Mouse (Mus musculus) limb, embryonic 12.5 days (tissue): ENCODE measurements around the gene Aifm2. TPM values are rescaled to one million over a fixed set of nuclear protein-coding genes. Genes with fewer than 3 reads are reported as not detected.
A peak's percentile ranks its signal among the peaks of the same experiment; 100 is the strongest.

Experiments used
- ATAC-seq: fragments of 200-750 bp; cut with Nextera tagmentation; 2 replicates; pipeline ENCODE4 v1.8.0; 2017; ENCODE audit warnings: low read depth, moderate TSS enrichment; ENCODE audit not compliant: insufficient number of reproducible peaks, insufficient read depth, low FRiP score, low TSS enrichment
- H3K27ac ChIP-seq: fragments of 300-500 bp; sonication (generic); 2 replicates; pipeline ENCODE4 v1.5.1; 2016; ENCODE audit warnings: mild to moderate bottlenecking, moderate library complexity
- H3K27me3 ChIP-seq: fragments of 300-500 bp; sonication (generic); 2 replicates; pipeline ENCODE4 v1.6.1; 2016; ENCODE audit warnings: mild to moderate bottlenecking, moderate library complexity
- H3K36me3 ChIP-seq: fragments of 300-500 bp; sonication (generic); 2 replicates; pipeline ENCODE4 v1.6.1; 2016; ENCODE audit warnings: mild to moderate bottlenecking, moderate library complexity
- H3K4me1 ChIP-seq: fragments of 300-500 bp; sonication (generic); replicated peaks from 2 replicates; pipeline ENCODE4 v1.6.1; 2016
- H3K4me2 ChIP-seq: fragments of 300-500 bp; sonication (generic); 2 replicates; pipeline ENCODE4 v1.6.1; 2016; ENCODE audit warnings: mild to moderate bottlenecking, moderate library complexity
- H3K4me3 ChIP-seq: fragments of 300-500 bp; sonication (generic); replicated peaks from 2 replicates; pipeline ENCODE4 v1.5.1; 2016; ENCODE audit warnings: mild to moderate bottlenecking
- H3K9ac ChIP-seq: fragments of 300-500 bp; sonication (generic); replicated peaks from 2 replicates; pipeline ENCODE4 v1.6.1; 2016; ENCODE audit warnings: mild to moderate bottlenecking, moderate library complexity
- H3K9me3 ChIP-seq: fragments of 300-500 bp; sonication (generic); 2 replicates; pipeline ENCODE4 v1.6.1; 2016; ENCODE audit warnings: mild to moderate bottlenecking, moderate library complexity
- WGBS: fragments of 180-500 bp; shearing (Covaris S2); methylation state at CpG from one replicate; pipeline ENCODE4 v1.1.7; 2016; 5-methylcytosine and 5-hydroxymethylcytosine counted together
- polyA plus RNA-seq: library from polyadenylated mRNA; unstranded; fragments of >200 nt; fragmentation: Nextera tagmentation; extraction: Ambion mirVana; gene quantifications from 2 replicates; pipeline ENCODE4 v1.2.1, GENCODE M21; 2016

Aifm2 gene
- 10.8 and 12.2 TPM in 2 replicates for polyA plus RNA-seq

DNA sequence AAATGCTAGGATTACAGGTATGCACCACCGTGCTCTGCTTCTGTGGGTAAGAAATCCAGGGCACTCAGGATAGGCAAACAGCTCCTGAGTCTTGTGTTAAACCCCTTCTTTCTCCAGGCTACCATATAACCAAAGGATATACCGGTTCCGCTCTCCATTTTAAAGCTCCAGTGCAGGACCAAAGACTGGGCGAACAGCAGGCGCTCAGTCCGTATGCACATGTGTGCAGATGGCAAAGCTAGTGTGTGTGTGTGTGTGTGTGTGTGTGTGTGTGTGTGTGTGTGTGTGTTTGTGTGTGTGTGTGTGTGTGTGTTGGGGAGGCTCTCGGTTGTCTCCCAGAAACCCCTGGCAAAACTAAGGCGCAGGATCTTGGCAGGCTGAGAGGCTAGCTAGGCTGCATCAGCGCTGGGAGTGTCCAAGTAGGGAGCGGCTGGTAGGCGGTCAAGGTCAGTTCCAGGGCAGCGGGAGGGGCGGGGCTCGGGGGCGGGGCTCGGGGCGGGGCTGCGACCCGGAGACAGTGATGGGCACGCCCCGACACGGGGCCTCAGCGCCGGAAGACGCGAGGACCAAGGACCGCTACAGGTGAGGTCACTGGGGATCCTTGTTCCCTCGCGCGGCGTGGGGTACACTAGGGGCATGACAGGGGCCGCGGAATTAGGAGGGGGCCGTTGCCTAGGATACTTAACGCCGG lies at the start of gene Aifm2:
Gene Aifm2 (plus strand): TSS at position 493 of the 691 bp plus-strand sequence.
- Histone ChIP-seq H3K27ac (no peak within 1 kb of the TSS), H3K4me1 (peaks cover 7% of the 10 kb centered on the region)
- 14% methylated on average over 35 of the region's 36 CpGs for WGBS

DNA sequence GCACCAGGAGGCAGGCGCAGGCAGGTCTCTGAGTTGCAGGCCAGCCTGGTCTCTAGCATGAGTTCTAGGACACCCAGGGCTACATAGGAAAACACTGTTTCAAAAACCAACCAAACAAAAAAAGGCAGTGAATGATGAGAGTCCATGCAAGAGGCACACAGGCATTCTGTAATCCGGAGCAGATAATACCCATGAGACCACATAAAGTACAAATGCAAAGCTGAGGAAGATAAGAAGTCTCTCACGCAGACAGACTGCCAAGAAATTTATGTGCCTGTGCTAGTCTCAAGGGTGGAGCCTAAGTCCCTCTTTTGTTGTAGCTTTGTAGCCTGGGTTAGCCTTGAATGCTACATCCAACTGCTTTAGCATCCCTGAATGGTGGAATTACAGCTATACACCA lies 49.4 kb upstream of the Aifm2 start:
- no peaks in the 10 kb centered on the region for H3K9me3 ChIP-seq
- H3K36me3 ChIP-seq = peaks cover 95% of the 10 kb centered on the region
- no peaks in the 10 kb centered on the region for H3K27me3 ChIP-seq
- no peaks in the 10 kb centered on the region for H3K4me1 ChIP-seq
- ATAC-seq = no peak
- H3K9ac ChIP-seq = no peak overlapping the region
- H3K4me2 ChIP-seq = no peak overlapping the region
- no peak overlapping the region for H3K27ac ChIP-seq
- H3K4me3 ChIP-seq = no peak overlapping the region
- WGBS = 95% methylated on average over 3 of the region's 3 CpGs

More for the DNA sequence above, at the start of gene Aifm2:
- ATAC-seq = peak; percentile 79; the same call in 1 of the 2 replicates
- Histone ChIP-seq H3K9me3 (no peaks in the 10 kb centered on the region), H3K27me3 (no peaks in the 10 kb centered on the region), H3K36me3 (no peaks in the 10 kb centered on the region), H3K4me3 (peak within 1 kb of the TSS; percentile 60), H3K4me2 (peak within 1 kb of the TSS; percentile 89), H3K9ac (peak within 1 kb of the TSS; percentile 56)

DNA sequence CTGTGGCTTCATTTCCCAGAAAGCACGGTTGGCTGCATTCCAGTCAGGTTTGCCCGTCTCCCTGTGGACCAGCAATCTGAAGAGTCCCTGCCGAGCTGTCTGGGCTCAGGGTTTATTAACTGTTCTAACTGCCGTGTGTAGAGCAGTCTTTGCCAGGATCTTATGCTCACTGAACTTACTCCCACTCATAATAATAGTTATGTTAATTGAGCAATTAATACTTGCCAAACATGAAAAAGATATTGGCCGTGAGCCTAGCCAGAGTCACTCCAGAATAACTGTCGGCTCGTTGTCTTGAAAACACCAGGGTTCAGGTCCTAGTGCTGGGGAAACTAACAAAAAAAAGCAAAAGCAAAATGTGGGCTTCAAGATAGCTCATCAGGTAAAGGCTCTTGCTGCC lies 45.8 kb upstream of the Aifm2 start:
- Histone ChIP-seq H3K4me2 (no peak overlapping the region), H3K27me3 (no peaks in the 10 kb centered on the region), H3K4me3 (no peak overlapping the region), H3K4me1 (no peaks in the 10 kb centered on the region), H3K27ac (no peak overlapping the region), H3K36me3 (peaks cover 95% of the 10 kb centered on the region), H3K9me3 (no peaks in the 10 kb centered on the region), H3K9ac (no peak overlapping the region)
- ATAC-seq = no peak
- WGBS = 93% methylated on average over 7 of the region's 7 CpGs

DNA sequence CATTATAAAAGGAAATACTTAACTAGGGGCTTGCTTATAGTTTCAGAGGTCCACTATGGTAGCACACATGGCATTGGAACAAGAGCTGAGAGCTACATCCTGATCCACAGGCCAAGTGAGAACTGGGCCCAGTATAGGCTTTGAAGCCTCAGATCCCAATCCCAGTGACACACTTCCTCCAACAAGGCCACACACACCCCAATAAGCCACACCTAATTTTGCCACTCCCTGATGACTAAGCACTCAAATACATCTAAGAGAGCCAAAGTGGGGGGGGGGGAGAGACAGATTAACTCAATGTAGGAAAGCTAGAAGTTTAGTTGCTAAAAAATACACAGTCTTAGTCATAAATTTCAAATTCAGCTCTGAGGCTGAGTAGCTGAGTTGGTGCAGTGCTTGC lies 45.2 kb upstream of the Aifm2 start:
- Histone ChIP-seq H3K4me2 (no peak overlapping the region), H3K27ac (no peak overlapping the region), H3K27me3 (no peaks in the 10 kb centered on the region), H3K4me1 (no peaks in the 10 kb centered on the region), H3K9me3 (no peaks in the 10 kb centered on the region), H3K36me3 (peaks cover 95% of the 10 kb centered on the region), H3K4me3 (no peak overlapping the region), H3K9ac (no peak overlapping the region)
- no peak for ATAC-seq

DNA sequence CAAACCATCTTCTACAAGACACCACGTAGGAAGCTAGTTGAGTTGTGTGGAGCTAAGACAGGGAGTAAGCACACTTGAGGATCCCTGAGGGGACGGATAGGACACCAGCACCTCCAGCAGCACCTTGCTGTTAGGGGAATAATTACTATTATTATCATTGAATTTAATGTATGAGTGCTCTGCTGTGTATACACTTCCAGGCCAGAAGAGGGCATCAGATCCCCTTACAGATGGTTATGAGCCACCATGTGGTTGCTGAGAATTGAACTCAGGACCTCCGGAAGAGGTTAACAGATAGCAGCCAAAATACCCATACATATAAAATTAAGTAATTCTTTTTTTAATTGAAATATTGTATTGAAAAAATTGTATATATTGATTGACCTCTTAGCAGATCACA lies 44.3 kb upstream of the Aifm2 start:
- Histone ChIP-seq H3K27ac (no peak overlapping the region), H3K9me3 (no peaks in the 10 kb centered on the region), H3K27me3 (no peaks in the 10 kb centered on the region), H3K4me3 (no peak overlapping the region), H3K4me2 (no peak overlapping the region), H3K4me1 (no peaks in the 10 kb centered on the region), H3K36me3 (peaks cover 93% of the 10 kb centered on the region), H3K9ac (no peak overlapping the region)
- 96% methylated on average over 3 of the region's 3 CpGs for WGBS
- ATAC-seq = no peak

DNA sequence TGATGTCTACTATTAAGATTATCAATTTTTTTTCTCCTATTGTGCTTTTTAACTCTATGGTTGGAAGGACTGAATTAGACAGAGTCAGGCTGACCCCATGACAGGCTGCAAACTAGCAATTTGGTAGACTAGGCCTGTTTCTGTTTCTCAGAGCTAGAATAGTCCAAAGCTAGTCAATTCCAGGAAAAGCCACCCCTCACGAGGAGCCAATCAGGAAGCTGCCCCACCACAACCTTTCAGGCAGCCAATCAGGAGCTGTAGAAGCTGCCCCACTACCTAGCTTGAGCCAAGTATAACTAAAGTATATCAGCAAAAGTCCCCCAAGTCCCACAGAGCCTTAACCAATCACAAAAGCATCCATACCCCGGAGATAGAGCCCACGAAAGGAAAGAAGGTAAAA lies 39.1 kb upstream of the Aifm2 start:
- no peak overlapping the region for H3K4me2 ChIP-seq
- no peak for ATAC-seq
- H3K9me3 ChIP-seq = no peaks in the 10 kb centered on the region
- no peak overlapping the region for H3K27ac ChIP-seq
- peaks cover 45% of the 10 kb centered on the region for H3K36me3 ChIP-seq
- H3K4me3 ChIP-seq = no peak overlapping the region
- 75% methylated on average over 3 of the region's 3 CpGs for WGBS
- H3K9ac ChIP-seq = no peak overlapping the region
- H3K27me3 ChIP-seq = no peaks in the 10 kb centered on the region
- H3K4me1 ChIP-seq = no peaks in the 10 kb centered on the region; the same call in 1 of the 2 replicates

DNA sequence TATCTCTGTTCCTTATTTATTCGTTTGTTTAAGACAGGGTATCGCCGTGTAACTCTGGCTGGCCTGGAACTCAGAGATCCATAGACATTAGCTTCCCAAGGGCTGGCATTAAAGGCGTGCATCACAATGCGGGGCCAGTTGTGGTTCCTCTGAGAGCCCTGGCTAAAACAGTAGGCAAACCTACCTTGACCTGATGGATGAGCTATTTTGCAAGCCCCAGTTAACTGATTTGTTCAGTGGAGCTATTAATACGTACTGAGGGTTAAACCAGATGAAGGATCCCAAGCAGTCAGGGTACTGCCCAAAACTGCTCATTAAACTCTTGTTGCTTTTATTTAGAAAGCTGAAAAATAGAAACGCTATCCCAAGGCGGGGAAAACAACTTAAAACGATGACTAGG lies 35.5 kb upstream of the Aifm2 start:
- 43% methylated on average over 9 of the region's 9 CpGs for WGBS
- Histone ChIP-seq H3K36me3 (peaks cover 19% of the 10 kb centered on the region), H3K27ac (peak overlapping the region; percentile 84), H3K4me3 (peak overlapping the region; percentile 96), H3K9ac (peak overlapping the region; percentile 96), H3K4me2 (peak overlapping the region; percentile 69), H3K9me3 (no peaks in the 10 kb centered on the region), H3K27me3 (no peaks in the 10 kb centered on the region), H3K4me1 (peaks cover 11% of the 10 kb centered on the region)
- ATAC-seq = 0 out of 2 replicates have a peak, but pooled peaks have one; percentile 2

DNA sequence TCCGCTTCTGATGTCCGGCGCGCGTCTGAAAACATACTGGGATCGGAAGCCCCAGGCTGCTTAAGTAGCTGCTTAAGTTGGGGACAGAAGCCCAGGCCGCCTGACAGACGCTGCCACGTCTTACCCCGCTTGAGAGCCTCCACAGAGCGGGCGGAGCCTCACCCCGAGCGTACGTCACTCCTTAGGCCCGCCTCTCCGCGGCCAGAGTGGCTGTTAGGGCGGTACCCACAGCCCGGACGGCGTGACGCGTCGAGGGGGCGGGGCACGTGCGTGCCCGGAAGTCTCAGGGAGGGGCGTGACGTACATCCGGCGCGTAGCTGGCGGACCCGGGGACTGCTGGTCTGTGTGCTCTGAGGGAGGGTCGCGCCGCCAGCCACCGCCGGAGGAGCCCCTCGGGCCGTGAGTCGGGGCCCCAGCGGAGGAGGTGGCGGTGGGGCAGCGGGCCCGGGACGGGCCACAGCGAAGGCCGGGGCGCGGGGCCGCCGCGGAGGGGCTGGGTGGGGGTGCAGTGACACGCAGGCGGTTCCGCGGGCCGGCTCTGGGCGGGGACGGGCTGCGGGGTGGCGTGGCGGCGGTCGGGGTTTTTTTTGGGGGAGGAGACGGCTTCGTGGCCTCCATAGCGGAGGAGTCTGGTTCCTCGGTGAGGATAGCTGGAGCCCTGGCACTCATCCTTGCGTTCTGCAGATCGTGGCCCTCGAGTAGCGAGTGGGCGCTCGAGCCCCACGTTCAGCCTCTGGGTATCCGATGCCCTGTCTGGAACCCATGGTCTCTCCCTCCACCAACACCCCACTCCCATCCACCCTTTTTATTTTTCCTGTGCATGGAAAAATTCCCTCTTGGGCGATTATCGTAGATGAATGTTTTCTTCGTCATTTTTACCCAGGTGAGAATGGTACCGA lies 34.8 kb upstream of the Aifm2 start, which contains the start of gene Sar1a:
Gene Sar1a (plus strand): TSS at position 285 of the 899 bp plus-strand sequence.
- H3K4me2 ChIP-seq = peak within 1 kb of the TSS; percentile 69
- WGBS = under 1% methylated on average over 76 of the region's 84 CpGs
- H3K27me3 ChIP-seq = no peaks in the 10 kb centered on the region
- H3K9me3 ChIP-seq = no peaks in the 10 kb centered on the region
- H3K27ac ChIP-seq = peak within 1 kb of the TSS; percentile 84
- H3K36me3 ChIP-seq = peaks cover 19% of the 10 kb centered on the region
- H3K9ac ChIP-seq = peak within 1 kb of the TSS; percentile 96
- H3K4me1 ChIP-seq = peaks cover 11% of the 10 kb centered on the region
- peak; percentile 99 for ATAC-seq
- H3K4me3 ChIP-seq = peak within 1 kb of the TSS; percentile 96

DNA sequence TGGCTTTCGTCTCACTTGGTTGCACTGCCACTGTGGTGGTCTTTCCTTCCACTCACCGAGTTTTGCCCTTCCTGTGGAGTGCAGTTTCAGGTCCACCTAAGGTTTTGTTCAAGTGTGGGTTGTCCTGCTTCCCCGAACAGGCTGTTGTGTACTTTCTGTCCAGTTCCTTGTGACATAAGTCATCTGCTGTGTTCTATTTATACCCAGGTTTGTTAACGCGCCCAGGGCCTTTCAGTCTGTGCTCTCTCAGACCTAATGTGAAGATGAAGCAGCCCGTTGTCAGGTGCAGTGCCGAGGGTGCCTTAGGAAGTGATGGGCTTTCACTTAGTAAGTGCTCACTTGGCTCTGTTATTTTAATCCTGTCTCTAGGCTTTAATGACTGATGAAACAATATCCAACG lies 25.7 kb upstream of the Aifm2 start:
- Histone ChIP-seq H3K27ac (no peak overlapping the region), H3K4me1 (no peaks in the 10 kb centered on the region), H3K4me3 (no peak overlapping the region), H3K27me3 (no peaks in the 10 kb centered on the region), H3K36me3 (peaks cover 88% of the 10 kb centered on the region), H3K9me3 (no peaks in the 10 kb centered on the region), H3K9ac (no peak overlapping the region), H3K4me2 (no peak overlapping the region)
- no peak for ATAC-seq
- WGBS = 91% methylated on average over 8 of the region's 8 CpGs

DNA sequence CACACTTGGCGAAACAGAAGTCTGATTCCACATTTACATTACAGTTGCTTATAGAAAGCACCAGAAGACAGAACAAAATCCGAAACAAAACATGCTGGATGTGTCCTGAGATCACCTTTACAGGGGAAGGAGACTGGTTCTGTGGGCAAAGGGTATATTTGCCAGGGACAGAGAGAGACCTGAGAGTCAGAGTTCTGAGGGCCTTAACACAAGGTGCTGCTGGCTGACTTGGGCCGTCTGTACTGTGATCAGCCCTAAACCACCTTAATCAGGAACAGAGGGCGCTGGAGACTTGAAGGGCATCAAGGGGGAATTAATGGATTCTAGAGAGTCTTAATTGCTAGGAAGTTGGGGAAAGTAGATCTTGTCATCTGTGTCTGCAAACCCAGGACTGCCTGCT lies 21.5 kb upstream of the Aifm2 start:
- Histone ChIP-seq H3K27me3 (peaks cover 7% of the 10 kb centered on the region; the same call in 1 of the 2 replicates), H3K27ac (no peak overlapping the region), H3K9me3 (no peaks in the 10 kb centered on the region), H3K4me1 (peaks cover 16% of the 10 kb centered on the region), H3K4me2 (no peak overlapping the region), H3K36me3 (peaks cover 62% of the 10 kb centered on the region), H3K4me3 (no peak overlapping the region), H3K9ac (no peak overlapping the region)
- no peak for ATAC-seq
- WGBS = 67% methylated on average over 4 of the region's 4 CpGs
